Mouse (Mus musculus) adrenal gland, postnatal 25 days (tissue): Measurements from ENCODE around the gene Foxp1. TPM values are rescaled to one million over a fixed set of nuclear protein-coding genes. Genes with fewer than 3 reads are reported as not detected.

Experiments
- DNase-seq: peaks from one replicate; pipeline ENCODE4 v3.0.0; 2021; ENCODE audit warnings: mixed read lengths
- total RNA-seq: library from RNA; stranded (reverse); gene quantifications from 2 replicates; pipeline ENCODE4 v1.2.3, GENCODE M21; 2021

Gene Foxp1
- total RNA-seq, 1 experiment from 2014 or later = 58.1 TPM

- DNase-seq = no peak
Measured at GRCm38 (mm10) chr6:99206437-99206870, 316.1 kb downstream of the Foxp1 start.

GRCm38 (mm10) chr6:99205587-99206436 is 316.7 kb downstream of the Foxp1 start:
- no peak for DNase-seq

- no peak for DNase-seq
Measured at GRCm38 (mm10) chr6:99204780-99205586, 317.5 kb downstream of the Foxp1 start.

GRCm38 (mm10) chr6:99204052-99204779 is 318.3 kb downstream of the Foxp1 start:
- DNase-seq = no peak

GRCm38 (mm10) chr6:99203231-99203630 is 319.3 kb downstream of the Foxp1 start:
- no peak for DNase-seq

GRCm38 (mm10) chr6:99202781-99203180 is 319.7 kb downstream of the Foxp1 start:
- no peak for DNase-seq

GRCm38 (mm10) chr6:99201271-99201705 is 321.2 kb downstream of the Foxp1 start:
- no peak for DNase-seq

- no peak for DNase-seq
Measured at GRCm38 (mm10) chr6:99200656-99201055, 321.9 kb downstream of the Foxp1 start.

GRCm38 (mm10) chr6:99199277-99199676 is 323.2 kb downstream of the Foxp1 start:
- no peak for DNase-seq

GRCm38 (mm10) chr6:99193697-99194096 is 328.8 kb downstream of the Foxp1 start:
- peak; percentile 13 for DNase-seq

- DNase-seq = no peak
Measured at GRCm38 (mm10) chr6:99191636-99192137, 330.8 kb downstream of the Foxp1 start.

- DNase-seq = no peak
Measured at GRCm38 (mm10) chr6:99191041-99191635, 331.4 kb downstream of the Foxp1 start.

GRCm38 (mm10) chr6:99189967-99190366 is 332.6 kb downstream of the Foxp1 start:
- DNase-seq = no peak

- DNase-seq = no peak
Measured at GRCm38 (mm10) chr6:99188366-99189216, 333.9 kb downstream of the Foxp1 start.

GRCm38 (mm10) chr6:99187914-99188313 is 334.6 kb downstream of the Foxp1 start:
- DNase-seq = no peak

- DNase-seq = no peak
Measured at GRCm38 (mm10) chr6:99187415-99187814, 335.1 kb downstream of the Foxp1 start.

- DNase-seq = no peak
Measured at GRCm38 (mm10) chr6:99186569-99186968, 336.0 kb downstream of the Foxp1 start.

GRCm38 (mm10) chr6:99185797-99186196 is 336.7 kb downstream of the Foxp1 start:
- DNase-seq = no peak

GRCm38 (mm10) chr6:99184051-99184450 is 338.5 kb downstream of the Foxp1 start:
- no peak for DNase-seq

GRCm38 (mm10) chr6:99182777-99183176 is 339.7 kb downstream of the Foxp1 start:
- DNase-seq = no peak

- DNase-seq = no peak
Measured at GRCm38 (mm10) chr6:99176216-99176615, 346.3 kb downstream of the Foxp1 start.
